9 mouse cellular contexts compared by ENCODE assay signal in the genomic region with DNA sequence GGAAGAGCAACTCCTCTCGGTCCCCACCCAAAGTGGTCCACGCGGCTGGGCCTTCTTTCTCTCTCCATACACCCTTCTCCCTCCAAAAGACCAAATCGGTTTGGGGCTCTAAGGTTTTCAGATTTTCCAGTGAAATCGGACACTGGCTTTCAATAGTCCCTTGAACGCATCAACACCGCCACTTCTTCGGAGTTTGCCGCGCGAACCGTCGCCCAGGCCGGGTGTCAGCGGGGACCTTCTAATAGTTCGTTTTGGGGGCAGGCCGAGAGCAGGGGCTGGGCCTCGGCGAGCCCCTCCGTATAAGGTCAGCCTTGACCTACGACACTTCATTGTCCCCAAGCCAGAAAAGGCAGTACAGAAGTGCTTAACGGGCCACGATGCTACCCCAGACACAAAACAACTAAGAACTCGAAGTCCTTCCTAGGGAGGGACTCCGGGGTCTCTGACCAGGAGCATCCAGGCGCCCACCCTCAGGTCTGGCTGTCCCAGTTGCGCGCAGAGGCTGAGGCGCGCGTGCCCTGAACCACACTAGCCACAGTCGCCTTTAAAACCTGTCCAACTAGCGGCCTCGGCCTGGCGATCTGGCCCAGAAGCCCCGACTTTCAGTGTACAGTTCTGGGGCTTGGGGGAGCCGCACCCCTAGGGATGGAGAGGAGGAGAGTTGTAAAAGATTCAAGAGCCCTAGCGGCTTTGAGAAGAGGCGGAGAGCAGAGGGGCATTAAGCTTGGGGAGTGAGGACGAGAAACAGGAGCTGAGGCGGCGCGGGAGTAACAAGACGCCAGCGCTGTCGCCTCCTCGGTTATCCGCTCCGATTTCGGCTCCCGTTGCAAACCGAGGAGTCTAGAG. TPM values are rescaled to one million over a fixed set of nuclear protein-coding genes. Genes with fewer than 3 reads are reported as not detected.
DNase-seq lines count a peak whose midpoint lies in the region; ATAC-seq lines count a peak whose summit lies in the region.
"Had no signal": no experiment of that assay in that cellular context is flagged by ENCODE, and none has a peak within 500 bp of the region (broad histone marks: within the 10 kb centered on the region; RNA-seq: fewer than 3 reads in every experiment).

No protein-coding gene starts in this region.

- DNase-seq in heart, postnatal 4 days = no peak
- peak; percentile 43 for DNase-seq in cerebellum, adult 9-10 months
- DNase-seq in spleen, postnatal 10 days (ENCODE audit: low spot score in 2 of 2) = no peak
- no peak for DNase-seq in right cerebral cortex, postnatal 4 days
- DNase-seq in gastrocnemius, postnatal 36 days = no peak

- no peaks in the 10 kb centered on the region for H3K36me3 ChIP-seq in heart, embryonic 11.5 days (ENCODE audit: control insufficient read depth, insufficient read depth, low read length)
- H3K36me3 ChIP-seq in forebrain, embryonic 16.5 days (ENCODE audit: control insufficient read depth, insufficient read depth) = no peaks in the 10 kb centered on the region
- peaks cover 11% of the 10 kb centered on the region for H3K36me3 ChIP-seq in midbrain, embryonic 12.5 days

- H3K4me2 ChIP-seq in heart, embryonic 11.5 days = peak overlapping the region; percentile 40
- H3K4me2 ChIP-seq in forebrain, embryonic 16.5 days (ENCODE audit: low read length) = peak overlapping the region; percentile 36
- H3K4me2 ChIP-seq in midbrain, embryonic 12.5 days (replicated peaks) = peak overlapping the region; percentile 94

- no peak overlapping the region for H3K27ac ChIP-seq in heart, embryonic 11.5 days (ENCODE audit: low read depth, low read length)
- H3K27ac ChIP-seq in forebrain, embryonic 16.5 days (ENCODE audit: low read length) = no peak overlapping the region; the same call in 1 of the 2 replicates
- peak overlapping the region; percentile 96 for H3K27ac ChIP-seq in midbrain, embryonic 12.5 days (replicated peaks)

- H3K4me3 ChIP-seq in heart, embryonic 11.5 days (ENCODE audit: low read depth, low read length) = peak overlapping the region; percentile 17
- peak overlapping the region; percentile 34 for H3K4me3 ChIP-seq in forebrain, embryonic 16.5 days (replicated peaks; ENCODE audit: low read length)
- H3K4me3 ChIP-seq in midbrain, embryonic 12.5 days = peak overlapping the region; percentile 73

- under 1% methylated on average over 52 of the region's 52 CpGs for WGBS in heart, embryonic 11.5 days (ENCODE audit: insufficient replicate concordance)
- WGBS in forebrain, embryonic 16.5 days = under 1% methylated on average over 52 of the region's 52 CpGs
- WGBS in midbrain, embryonic 12.5 days = under 1% methylated on average over 52 of the region's 52 CpGs

- no peak; the same call in 1 of the 2 replicates for ATAC-seq in heart, embryonic 11.5 days (replicated peaks; ENCODE audit: insufficient number of reproducible peaks, low FRiP score, low TSS enrichment)
- peak; percentile 11; the same call in 1 of the 2 replicates for ATAC-seq in forebrain, embryonic 16.5 days
- ATAC-seq in midbrain, embryonic 12.5 days (ENCODE audit: low FRiP score, low read depth) = no peak

- H3K9ac ChIP-seq in heart, embryonic 11.5 days (ENCODE audit: low read depth, low read length) = no peak overlapping the region
- H3K9ac ChIP-seq in forebrain, embryonic 16.5 days (replicated peaks; ENCODE audit: low read depth, low read length) = peak overlapping the region; percentile 9; the same call in 1 of the 2 replicates
- peak overlapping the region; percentile 99 for H3K9ac ChIP-seq in midbrain, embryonic 12.5 days (replicated peaks)

- H3K9me3 ChIP-seq in heart, embryonic 11.5 days (replicated peaks; ENCODE audit: control insufficient read depth, low read length) = no peaks in the 10 kb centered on the region
- H3K9me3 ChIP-seq in forebrain, embryonic 16.5 days (ENCODE audit: control insufficient read depth, low read length) = no peaks in the 10 kb centered on the region
- no peaks in the 10 kb centered on the region for H3K9me3 ChIP-seq in midbrain, embryonic 12.5 days

- intact Hi-C loops in gastrocnemius, postnatal 36 days (cut with DNase I) = no loop called here

- 0 out of 2 replicates have a peak, but pooled peaks cover 8% of the 10 kb centered on the region for H3K4me1 ChIP-seq in heart, embryonic 11.5 days (ENCODE audit: control insufficient read depth, insufficient read depth, low read length)
- H3K4me1 ChIP-seq in forebrain, embryonic 16.5 days (replicated peaks; ENCODE audit: control insufficient read depth, insufficient read depth, low read length) = peaks cover 21% of the 10 kb centered on the region
- H3K4me1 ChIP-seq in midbrain, embryonic 12.5 days = peaks cover 37% of the 10 kb centered on the region

- peaks cover 78% of the 10 kb centered on the region for H3K27me3 ChIP-seq in heart, embryonic 11.5 days (ENCODE audit: control insufficient read depth, insufficient read depth, low read length)
- peaks cover 45% of the 10 kb centered on the region for H3K27me3 ChIP-seq in forebrain, embryonic 16.5 days (replicated peaks; ENCODE audit: control insufficient read depth, insufficient read depth, low read length)
- H3K27me3 ChIP-seq in midbrain, embryonic 12.5 days = no peaks in the 10 kb centered on the region; the same call in 1 of the 2 replicates

RNA-seq across cellular contexts. Expression of a gene that starts 7.6 kb away (rescaled TPM):
- 0.52 TPM in 1 of 2 replicates, not detected in the other for polyA plus RNA-seq in heart, embryonic 11.5 days (2014; fragmentation: Nextera tagmentation; extraction: Ambion mirVana)
- not detected for total RNA-seq in heart, postnatal 4 days (2021)
- 9.3 and 9.9 TPM in 2 replicates for polyA plus RNA-seq in forebrain, embryonic 16.5 days (2015; fragmentation: Nextera tagmentation; extraction: Ambion mirVana)
- polyA plus RNA-seq in midbrain, embryonic 12.5 days (2016; fragmentation: Nextera tagmentation; extraction: Ambion mirVana) = 180 and 189 TPM in 2 replicates
- total RNA-seq in gastrocnemius, postnatal 36 days (2021) = not detected
- total RNA-seq: gastrocnemius, postnatal 4 days had no signal

Comparison
In these comparisons a context has a peak if more than half of its experiments do, and no peak if none do; other contexts are left out.
1. H3K4me2 ChIP-seq: peak in every context shown above with its lines; median percentile 94 in midbrain, embryonic 12.5 days; 40 in heart, embryonic 11.5 days; 36 in forebrain, embryonic 16.5 days.
2. H3K4me3 ChIP-seq: peak in every context shown above with its lines; median percentile 73 in midbrain, embryonic 12.5 days; 34 in forebrain, embryonic 16.5 days; 17 in heart, embryonic 11.5 days.
3. RNA of a gene that starts 7.6 kb away (polyA plus RNA-seq): 180 to 189 TPM in midbrain, embryonic 12.5 days; 9.3 to 9.9 TPM in forebrain, embryonic 16.5 days and 0.52 TPM in heart, embryonic 11.5 days; every median in the first group is over 10 times any median in the second.